Mouse (Mus musculus) central nervous system, embryonic 18 days (tissue): ENCODE results near the gene Ctc1. TPM values are rescaled to one million over a fixed set of nuclear protein-coding genes. Genes with fewer than 3 reads are reported as not detected.

Source experiments
- polyA plus RNA-seq: library from polyadenylated mRNA; depleted of rRNA; stranded (reverse); fragments of >200 nt; gene quantifications from 2 replicates; pipeline ENCODE4 v1.2.3, GENCODE M21; 2012; rRNA removed

Gene Ctc1
- polyA plus RNA-seq: 102 and 109 TPM in 2 replicates

GRCm38 (mm10) chr11:69015644-69016441 is at the start of gene Ctc1:
Gene Ctc1, plus strand, starts transcription at chr11:69015911.

GRCm38 (mm10) chr11:68967337-68968282 is 48.1 kb upstream of the Ctc1 start, which contains the start of gene Slc25a35:
Gene Slc25a35, plus strand, starts transcription at chr11:68968131.

GRCm38 (mm10) chr11:68975085-68975484 is 40.6 kb upstream of the Ctc1 start, which contains the start of gene Rangrf:
Gene Rangrf, minus strand, starts transcription at chr11:68975185.

GRCm38 (mm10) chr11:69008182-69009121 is 7.3 kb upstream of the Ctc1 start, which contains the start of gene Pfas:
Gene Pfas, minus strand, starts transcription at chr11:69008460.

GRCm38 (mm10) chr11:69045531-69046394 is 30.1 kb downstream of the Ctc1 start, which contains the start of gene Aurkb:
Gene Aurkb, plus strand, starts transcription at chr11:69045647.

GRCm38 (mm10) chr11:69059357-69059974 is 43.8 kb downstream of the Ctc1 start, which contains the start of gene Borcs6:
Gene Borcs6, plus strand, starts transcription at chr11:69059717.

GRCm38 (mm10) chr11:69070590-69071222 is 55.0 kb downstream of the Ctc1 start, which contains the start of gene Tmem107:
Gene Tmem107, plus strand, starts transcription at chr11:69070806.

Other genes starting within 250 kb of the Ctc1 start
- 82.7 and 83.6 TPM in 2 replicates for gene Ndel1, start 144.1 kb upstream of the Ctc1 start, polyA plus RNA-seq
- gene Rnf222, start 127.4 kb upstream of the Ctc1 start, polyA plus RNA-seq: 0.05 and 0.34 TPM in 2 replicates
- 2,315 and 2,419 TPM in 2 replicates for gene Rpl26, start 114.3 kb upstream of the Ctc1 start, polyA plus RNA-seq
- gene Odf4, start 88.8 kb upstream of the Ctc1 start, polyA plus RNA-seq: 3.6 and 4.3 TPM in 2 replicates
- 32.4 and 33.6 TPM in 2 replicates for gene Arhgef15, start 58.4 kb upstream of the Ctc1 start, polyA plus RNA-seq
- gene Slc25a35, start 47.8 kb upstream of the Ctc1 start, polyA plus RNA-seq: 2.6 and 2.7 TPM in 2 replicates
- 26.9 and 31.1 TPM in 2 replicates for gene Rangrf, start 40.7 kb upstream of the Ctc1 start, polyA plus RNA-seq
- 21.3 and 22.2 TPM in 2 replicates for gene Pfas, start 7.5 kb upstream of the Ctc1 start, polyA plus RNA-seq
- 16.9 and 19.1 TPM in 2 replicates for gene Aurkb, start 29.7 kb downstream of the Ctc1 start, polyA plus RNA-seq
- 25.1 and 25.6 TPM in 2 replicates for gene Borcs6, start 43.8 kb downstream of the Ctc1 start, polyA plus RNA-seq
- gene Tmem107, start 54.9 kb downstream of the Ctc1 start, polyA plus RNA-seq: 32.3 and 33.9 TPM in 2 replicates
- 324 and 361 TPM in 2 replicates for gene Vamp2, start 72.6 kb downstream of the Ctc1 start, polyA plus RNA-seq
- gene Per1, start 79.3 kb downstream of the Ctc1 start, polyA plus RNA-seq: 11.5 and 13.7 TPM in 2 replicates
- gene Hes7, start 104.5 kb downstream of the Ctc1 start, polyA plus RNA-seq: 1.6 and 1.7 TPM in 2 replicates
- 1.2 TPM in 2 replicates for gene 9130213A22Rik, start 106.7 kb downstream of the Ctc1 start, polyA plus RNA-seq
- gene Aloxe3, start 110.0 kb downstream of the Ctc1 start, polyA plus RNA-seq: 16.7 and 18.3 TPM in 2 replicates
- 0.49 and 1.0 TPM in 2 replicates for gene Alox12b, start 141.1 kb downstream of the Ctc1 start, polyA plus RNA-seq
- 0.36 and 0.44 TPM in 2 replicates for gene Alox8, start 181.9 kb downstream of the Ctc1 start, polyA plus RNA-seq
- 0.60 and 0.67 TPM in 2 replicates for gene Gucy2e, start 221.1 kb downstream of the Ctc1 start, polyA plus RNA-seq